Mouse (Mus musculus) heart, postnatal 4 days (tissue): ENCODE results near the gene Chrna10. TPM values are rescaled to one million over a fixed set of nuclear protein-coding genes. Genes with fewer than 3 reads are reported as not detected.

Source experiments
- DNase-seq: peaks from one replicate; pipeline ENCODE4 v3.0.0; 2021
- total RNA-seq, 2 experiments: library from RNA; stranded (reverse); gene quantifications; 2 replicates each; pipeline ENCODE4 v1.2.3; 2021

Chrna10 gene
- under 1 TPM in 1 of 2 experiments, not detected in 1; 0.10 TPM for total RNA-seq

- no peak for DNase-seq
These were observed at the start of gene Chrna10 for GRCm38 (mm10) chr7:102116579-102117331. TSS of gene Chrna10 (minus strand) at chr7:102116828.

- DNase-seq, result no peak
These were observed 37.1 kb upstream of the Chrna10 start for GRCm38 (mm10) chr7:102153691-102154090.

GRCm38 (mm10) chr7:102137898-102138297 is 21.3 kb upstream of the Chrna10 start:
- DNase-seq, result no peak

GRCm38 (mm10) chr7:102137464-102137863 is 20.8 kb upstream of the Chrna10 start:
- DNase-seq, result peak; percentile 46

- DNase-seq, result no peak
These were observed 15.8 kb upstream of the Chrna10 start for GRCm38 (mm10) chr7:102132395-102132794.

- DNase-seq, result no peak
These were observed 3.7 kb upstream of the Chrna10 start for GRCm38 (mm10) chr7:102120326-102120725.

GRCm38 (mm10) chr7:102117382-102117781 is 754 bp upstream of the Chrna10 start:
- DNase-seq, result no peak

- no peak for DNase-seq
These were observed 3.4 kb downstream of the Chrna10 start for GRCm38 (mm10) chr7:102113151-102113729.

GRCm38 (mm10) chr7:102109746-102110145 is 6.9 kb downstream of the Chrna10 start:
- DNase-seq, result no peak

GRCm38 (mm10) chr7:102109171-102109570 is 7.5 kb downstream of the Chrna10 start, which contains the start of gene Art5:
TSS of gene Art5 (minus strand) at chr7:102109489.
- no peak for DNase-seq

- no peak for DNase-seq
These were observed 8.4 kb downstream of the Chrna10 start for GRCm38 (mm10) chr7:102108206-102108605.

GRCm38 (mm10) chr7:102106700-102107141 is 9.9 kb downstream of the Chrna10 start:
- peak; percentile 60 for DNase-seq

- no peak for DNase-seq
These were observed 12.5 kb downstream of the Chrna10 start for GRCm38 (mm10) chr7:102104126-102104525.

- DNase-seq, result no peak
These were observed 13.1 kb downstream of the Chrna10 start for GRCm38 (mm10) chr7:102103555-102103954.

- no peak for DNase-seq
These were observed 13.9 kb downstream of the Chrna10 start for GRCm38 (mm10) chr7:102102696-102103095.

- DNase-seq, result peak; percentile 23
These were observed 14.4 kb downstream of the Chrna10 start for GRCm38 (mm10) chr7:102102241-102102640.

- DNase-seq, result no peak
These were observed 15.1 kb downstream of the Chrna10 start, which contains the start of gene Art1 for GRCm38 (mm10) chr7:102101487-102101886. TSS of gene Art1 (plus strand) at chr7:102101743.

GRCm38 (mm10) chr7:102100868-102101267 is 15.8 kb downstream of the Chrna10 start:
- no peak for DNase-seq

GRCm38 (mm10) chr7:102099760-102100661 is 16.6 kb downstream of the Chrna10 start:
- peak; percentile 37 for DNase-seq

GRCm38 (mm10) chr7:102087336-102087735 is 29.3 kb downstream of the Chrna10 start:
- DNase-seq, result no peak

GRCm38 (mm10) chr7:102084041-102084696 is 32.5 kb downstream of the Chrna10 start:
- DNase-seq, result no peak

GRCm38 (mm10) chr7:102082816-102083215 is 33.8 kb downstream of the Chrna10 start, which contains the start of gene Trpc2:
TSS of gene Trpc2 (plus strand) at chr7:102083116.
- no peak for DNase-seq
